Mouse (Mus musculus): Measurements from ENCODE around the gene Adgrv1. TPM values are rescaled to one million over a fixed set of nuclear protein-coding genes. Genes with fewer than 3 reads are reported as not detected.

Adgrv1 gene
- polyA plus RNA-seq, 1 experiment from 2014 or later = 19.1 TPM

DNA sequence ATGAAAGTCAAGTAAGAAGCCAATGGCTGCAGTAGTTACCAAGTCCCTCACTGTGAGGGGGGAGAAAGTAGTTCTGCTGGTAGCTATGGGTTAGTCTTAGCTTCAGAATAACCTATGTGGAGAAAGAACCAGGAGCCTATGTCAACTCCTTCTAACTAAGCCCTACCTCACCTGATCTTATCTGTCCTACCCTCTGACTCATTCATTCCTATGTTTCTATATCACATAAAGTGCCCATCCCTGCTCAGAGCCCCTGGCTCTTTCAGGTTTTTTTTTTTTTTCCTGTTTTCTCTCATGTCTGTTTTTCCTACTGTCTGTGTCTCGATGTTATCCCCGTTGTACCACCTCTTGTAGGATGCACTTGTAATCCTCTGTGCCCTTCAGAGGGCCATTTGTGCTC, 536.5 kb downstream of the Adgrv1 start:
- no peak for ATAC-seq (ENCODE audit: low FRiP score)
- H3K4me3 ChIP-seq = no peak overlapping the region
- no peaks in the 10 kb centered on the region for H3K9me3 ChIP-seq
- H3K27ac ChIP-seq = no peak overlapping the region
- WGBS = 91% methylated on average over 2 of the region's 2 CpGs
- H3K36me3 ChIP-seq = no peaks in the 10 kb centered on the region
- H3K9ac ChIP-seq = no peak overlapping the region
- no peak overlapping the region for H3K4me2 ChIP-seq
- H3K4me1 ChIP-seq (replicated peaks) = no peaks in the 10 kb centered on the region
- no peaks in the 10 kb centered on the region for H3K27me3 ChIP-seq

DNA sequence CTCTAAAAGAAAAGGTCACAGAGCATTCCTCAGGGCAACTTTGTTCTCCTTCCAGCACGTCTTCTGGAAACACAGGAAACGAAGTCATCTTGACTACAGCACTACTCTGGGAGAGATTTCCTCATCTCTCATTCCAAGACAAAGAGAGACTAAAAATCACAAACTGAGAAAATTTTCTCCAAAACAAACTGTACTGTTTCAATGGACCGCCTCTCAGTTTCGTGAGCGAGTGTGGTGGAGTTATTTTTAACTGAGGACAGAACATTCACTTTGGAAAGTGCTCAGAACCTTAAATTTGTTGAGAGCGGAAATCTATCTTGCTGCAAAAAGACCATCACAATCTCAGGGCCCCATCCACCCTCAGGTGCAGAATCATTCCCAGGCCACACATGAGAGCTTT, 538.4 kb downstream of the Adgrv1 start:
- Histone ChIP-seq H3K9me3 (no peaks in the 10 kb centered on the region), H3K9ac (no peak overlapping the region), H3K4me1 (replicated peaks) (no peaks in the 10 kb centered on the region), H3K4me3 (no peak overlapping the region), H3K27me3 (no peaks in the 10 kb centered on the region), H3K36me3 (no peaks in the 10 kb centered on the region), H3K27ac (no peak overlapping the region), H3K4me2 (no peak overlapping the region)
- 89% methylated on average over 6 of the region's 6 CpGs for WGBS
- no peak for ATAC-seq (ENCODE audit: low FRiP score)

DNA sequence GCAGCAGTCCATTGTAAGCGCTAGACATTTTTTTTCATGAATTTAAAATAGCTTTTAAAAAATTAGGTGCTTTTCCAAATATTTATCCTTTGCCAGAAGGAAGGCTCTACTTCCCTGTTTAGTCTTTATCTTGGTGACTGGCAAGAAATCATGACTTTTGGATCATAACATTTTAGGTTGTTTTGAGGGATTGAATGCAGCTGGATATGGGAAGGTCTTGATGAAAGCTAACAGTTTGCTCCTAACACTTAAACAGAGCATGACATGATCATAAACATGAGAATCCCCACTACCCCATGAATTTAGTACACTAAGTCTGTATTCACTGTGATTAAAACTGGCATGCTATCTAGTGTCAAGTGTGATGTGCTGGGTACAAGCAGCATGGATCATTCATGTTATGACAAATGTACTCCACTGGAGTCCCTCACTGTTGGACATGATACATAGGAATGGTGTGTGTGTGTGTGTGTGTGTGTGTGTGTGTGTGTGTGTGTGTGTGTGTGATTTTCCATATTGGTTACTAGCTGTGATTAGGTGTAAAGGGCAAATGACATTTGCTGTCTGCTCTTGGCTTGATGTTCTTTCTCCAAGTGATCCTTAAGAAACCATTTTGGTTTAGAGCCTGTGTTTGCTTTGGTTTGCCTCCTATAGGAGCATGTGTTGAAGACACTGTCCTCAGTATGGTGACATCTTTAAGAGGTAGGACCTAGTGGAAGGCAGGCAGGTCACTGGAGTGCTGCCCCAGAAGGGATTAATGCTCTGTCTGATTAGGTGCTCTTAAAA, 542.7 kb downstream of the Adgrv1 start:
- no peak overlapping the region for H3K4me2 ChIP-seq

DNA sequence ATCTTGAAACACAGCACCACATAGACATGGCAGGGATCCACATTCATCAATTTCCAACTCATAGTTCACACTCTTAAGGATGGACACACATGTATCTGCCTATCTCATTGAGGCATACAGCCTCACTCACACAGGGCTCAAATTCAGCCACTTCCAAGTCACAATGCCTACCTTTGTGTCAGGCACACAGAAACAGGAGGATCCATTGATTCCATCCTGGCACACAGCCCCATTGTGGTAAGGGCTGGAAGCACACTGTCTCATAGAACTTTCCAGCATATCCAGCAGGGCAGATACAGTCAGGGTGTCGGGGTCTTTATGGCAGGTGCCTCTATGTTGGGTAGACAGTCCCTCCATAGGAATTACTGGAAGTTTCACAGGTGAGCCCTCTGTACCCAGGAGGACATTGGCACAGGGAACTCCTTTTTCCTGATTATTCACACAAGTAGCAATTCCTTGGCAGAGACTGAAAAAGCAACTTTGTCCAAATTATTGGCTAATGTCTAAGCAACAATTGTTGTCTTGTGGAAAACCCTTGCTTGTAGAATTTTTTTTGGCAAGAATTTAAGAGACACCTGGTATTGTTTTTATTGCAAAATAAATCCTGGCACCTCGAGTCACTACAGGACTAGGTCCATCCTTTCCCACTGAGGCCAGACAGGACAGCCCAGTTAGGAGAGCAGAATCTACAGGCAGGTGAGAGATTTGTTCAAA, 545.8 kb downstream of the Adgrv1 start:
- H3K36me3 ChIP-seq = no peaks in the 10 kb centered on the region
- no peak overlapping the region for H3K4me3 ChIP-seq
- no peaks in the 10 kb centered on the region for H3K9me3 ChIP-seq
- no peak overlapping the region for H3K9ac ChIP-seq
- no peak for ATAC-seq (ENCODE audit: low FRiP score)
- no peak overlapping the region for H3K4me2 ChIP-seq
- WGBS = 83% methylated on average over 2 of the region's 2 CpGs
- H3K27ac ChIP-seq = no peak overlapping the region
- H3K4me1 ChIP-seq (replicated peaks) = no peaks in the 10 kb centered on the region
- H3K27me3 ChIP-seq = no peaks in the 10 kb centered on the region

More for the DNA sequence above, 542.7 kb downstream of the Adgrv1 start:
- H3K36me3 ChIP-seq = no peaks in the 10 kb centered on the region
- WGBS = 96% methylated on average over 1 of the region's 1 CpGs
- no peak overlapping the region for H3K9ac ChIP-seq
- no peaks in the 10 kb centered on the region for H3K27me3 ChIP-seq
- H3K4me1 ChIP-seq (replicated peaks) = no peaks in the 10 kb centered on the region
- no peak overlapping the region for H3K4me3 ChIP-seq
- no peak overlapping the region for H3K27ac ChIP-seq
- ATAC-seq (ENCODE audit: low FRiP score) = no peak
- H3K9me3 ChIP-seq = no peaks in the 10 kb centered on the region

DNA sequence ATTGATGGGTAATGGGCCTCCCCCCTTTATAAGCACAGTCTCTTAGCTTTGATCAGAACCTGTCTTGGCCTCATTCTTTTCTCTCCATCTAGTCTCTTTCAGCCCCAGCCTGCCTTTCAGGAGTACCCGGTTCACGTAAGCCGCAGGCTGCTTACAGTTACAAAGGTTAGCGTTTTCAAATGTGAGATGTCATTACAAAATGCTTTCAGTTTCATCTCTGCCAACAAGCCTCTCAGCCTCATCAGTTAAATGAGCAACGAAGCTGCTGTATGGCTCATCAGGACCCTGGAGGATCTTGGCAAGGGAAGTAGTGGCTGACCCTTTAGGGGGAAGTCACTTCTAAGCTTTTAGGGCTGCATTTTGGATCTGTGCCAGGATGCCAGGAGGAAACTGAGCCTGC, 560.7 kb downstream of the Adgrv1 start:
- no peaks in the 10 kb centered on the region for H3K27me3 ChIP-seq
- no peaks in the 10 kb centered on the region for H3K9me3 ChIP-seq
- no peaks in the 10 kb centered on the region for H3K4me1 ChIP-seq (replicated peaks)
- 87% methylated on average over 5 of the region's 5 CpGs for WGBS
- no peaks in the 10 kb centered on the region for H3K36me3 ChIP-seq
- H3K9ac ChIP-seq = no peak overlapping the region
- H3K4me2 ChIP-seq = no peak overlapping the region
- no peak overlapping the region for H3K27ac ChIP-seq
- no peak for ATAC-seq (ENCODE audit: low FRiP score)
- H3K4me3 ChIP-seq = no peak overlapping the region

DNA sequence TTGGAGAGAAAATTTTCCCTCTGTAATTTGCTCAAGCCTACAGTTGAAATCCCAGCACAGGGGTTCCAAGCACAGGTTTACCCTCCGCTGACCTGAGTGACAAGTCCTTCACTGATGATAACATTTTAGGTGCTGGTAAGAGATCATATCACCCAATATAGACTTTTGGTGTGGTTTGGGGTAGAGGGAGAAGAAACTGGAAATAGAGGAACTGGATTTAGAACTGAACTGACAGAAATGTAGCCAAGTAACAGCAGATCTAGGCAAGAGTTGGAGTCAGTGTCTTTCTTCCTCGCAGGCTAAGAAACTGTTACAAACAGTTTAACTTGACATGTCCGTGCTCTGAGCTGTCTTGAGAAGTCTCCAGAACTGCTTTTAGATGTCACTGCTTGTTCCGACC, 581.5 kb downstream of the Adgrv1 start:
- Histone ChIP-seq H3K36me3 (no peaks in the 10 kb centered on the region), H3K4me1 (replicated peaks) (no peaks in the 10 kb centered on the region), H3K9me3 (no peaks in the 10 kb centered on the region), H3K27me3 (no peaks in the 10 kb centered on the region), H3K4me2 (no peak overlapping the region), H3K27ac (no peak overlapping the region), H3K9ac (no peak overlapping the region), H3K4me3 (no peak overlapping the region)
- ATAC-seq (ENCODE audit: low FRiP score) = no peak
- 87% methylated on average over 4 of the region's 4 CpGs for WGBS

DNA sequence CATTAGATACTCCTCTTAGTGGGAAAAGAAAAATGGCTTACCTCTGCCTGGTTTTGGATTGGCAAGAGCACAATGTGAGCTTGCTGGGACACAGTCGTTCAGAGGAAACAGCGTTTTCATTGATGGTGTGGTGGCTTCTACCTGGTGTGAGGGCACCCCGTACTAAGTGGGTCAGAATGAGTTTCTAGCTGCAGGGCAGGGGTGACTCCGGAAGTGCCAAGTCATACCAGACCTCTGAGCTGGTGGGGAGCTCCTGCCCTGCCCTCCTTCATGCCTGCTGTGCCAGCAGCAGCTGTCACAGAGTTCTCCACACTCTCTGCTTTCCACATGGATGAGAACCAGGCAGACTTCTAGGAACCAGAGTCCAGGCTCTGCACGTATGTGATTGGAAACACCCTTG, 582.0 kb downstream of the Adgrv1 start:
- no peak overlapping the region for H3K4me3 ChIP-seq
- H3K27ac ChIP-seq = no peak overlapping the region
- 81% methylated on average over 5 of the region's 5 CpGs for WGBS
- no peak overlapping the region for H3K9ac ChIP-seq
- no peaks in the 10 kb centered on the region for H3K36me3 ChIP-seq
- H3K27me3 ChIP-seq = no peaks in the 10 kb centered on the region
- no peak overlapping the region for H3K4me2 ChIP-seq
- no peaks in the 10 kb centered on the region for H3K9me3 ChIP-seq
- ATAC-seq (ENCODE audit: low FRiP score) = no peak
- H3K4me1 ChIP-seq (replicated peaks) = no peaks in the 10 kb centered on the region

DNA sequence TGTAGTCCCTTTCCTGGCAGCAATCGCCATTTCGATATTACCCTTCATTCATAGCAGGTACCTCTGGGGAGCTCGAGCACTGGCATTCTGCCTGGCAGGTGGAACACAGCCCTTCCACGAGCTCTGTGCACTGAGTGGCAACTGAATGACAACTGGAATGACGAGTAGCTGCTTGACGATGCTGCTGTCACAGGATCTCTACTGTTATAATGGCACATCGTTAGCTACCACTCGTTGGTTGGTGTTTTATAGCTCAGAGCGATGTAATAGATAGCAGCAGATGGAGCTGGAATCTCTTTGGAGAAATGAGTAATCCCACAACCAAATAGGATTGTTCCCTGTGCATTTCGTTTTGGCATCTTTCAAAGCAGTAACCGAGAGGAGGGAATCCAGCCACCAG, 587.6 kb downstream of the Adgrv1 start:
- H3K36me3 ChIP-seq = no peaks in the 10 kb centered on the region
- no peaks in the 10 kb centered on the region for H3K9me3 ChIP-seq
- no peaks in the 10 kb centered on the region for H3K4me1 ChIP-seq (replicated peaks)
- no peak overlapping the region for H3K4me3 ChIP-seq
- 70% methylated on average over 11 of the region's 11 CpGs for WGBS
- no peak overlapping the region for H3K4me2 ChIP-seq
- no peaks in the 10 kb centered on the region for H3K27me3 ChIP-seq
- H3K9ac ChIP-seq = no peak overlapping the region
- 0 out of 2 replicates have a peak, but pooled peaks have one; percentile 54 for ATAC-seq (ENCODE audit: low FRiP score)
- no peak overlapping the region for H3K27ac ChIP-seq

Small RNA genes within 50 kb of the gene (microRNA-seq; reads per million reads assigned to microRNA genes)
- gene Gm25241 = not detected

Other genes with a start within 250 kb of the Adgrv1 start
- gene Lysmd3, start 24.5 kb upstream of the Adgrv1 start, polyA plus RNA-seq (2015; fragmentation: Nextera tagmentation; extraction: Ambion mirVana) = 19.5 and 20.8 TPM in 2 replicates
- gene Polr3g, start 77.9 kb upstream of the Adgrv1 start, polyA plus RNA-seq (2015; fragmentation: Nextera tagmentation; extraction: Ambion mirVana) = 4.2 and 6.2 TPM in 2 replicates
- 24.0 and 25.6 TPM in 2 replicates for gene Mblac2, start 78.2 kb upstream of the Adgrv1 start, polyA plus RNA-seq (2015; fragmentation: Nextera tagmentation; extraction: Ambion mirVana)
- 242 and 244 TPM in 2 replicates for gene Cetn3, start 149.9 kb upstream of the Adgrv1 start, polyA plus RNA-seq (2015; fragmentation: Nextera tagmentation; extraction: Ambion mirVana)